Mouse (Mus musculus) liver (tissue): ENCODE data around the gene Nutf2.

Source experiments
- DNase-seq: peaks from one replicate; pipeline ENCODE4 v3.0.0-alpha.2; 2020; ENCODE audit warnings: mixed read lengths

Gene Nutf2

GRCm38 (mm10) chr8:105855248-105856167 is 4.9 kb upstream of the Nutf2 start:
- DNase-seq = peak; percentile 63

- DNase-seq = no peak
Measured at GRCm38 (mm10) chr8:105856168-105856835, 4.1 kb upstream of the Nutf2 start.

GRCm38 (mm10) chr8:105858495-105858894 is 1.9 kb upstream of the Nutf2 start:
- no peak for DNase-seq

- DNase-seq = peak; percentile 77
Measured at GRCm38 (mm10) chr8:105859314-105859713, 1.1 kb upstream of the Nutf2 start.

- peak; percentile 40 for DNase-seq
Measured at GRCm38 (mm10) chr8:105861951-105862350, 1.6 kb downstream of the Nutf2 start.

GRCm38 (mm10) chr8:105866364-105867029 is 6.1 kb downstream of the Nutf2 start:
- peak; percentile 36 for DNase-seq

GRCm38 (mm10) chr8:105874301-105874700 is 13.9 kb downstream of the Nutf2 start:
- no peak for DNase-seq

- DNase-seq = peak; percentile 86
Measured at GRCm38 (mm10) chr8:105880754-105881520, 20.6 kb downstream of the Nutf2 start, which contains the start of gene Edc4. Gene Edc4 (plus strand): TSS chr8:105880881.

GRCm38 (mm10) chr8:105889756-105890465 is 29.5 kb downstream of the Nutf2 start:
- no peak for DNase-seq

- DNase-seq = no peak
Measured at GRCm38 (mm10) chr8:105890870-105891269, 30.5 kb downstream of the Nutf2 start.

- no peak for DNase-seq
Measured at GRCm38 (mm10) chr8:105892432-105892831, 32.1 kb downstream of the Nutf2 start.

- DNase-seq = peak; percentile 70
Measured at GRCm38 (mm10) chr8:105893339-105893738, 33.0 kb downstream of the Nutf2 start, which contains the start of gene Nrn1l. Gene Nrn1l (plus strand): TSS chr8:105893567.

GRCm38 (mm10) chr8:105897801-105898480 is 37.6 kb downstream of the Nutf2 start:
- DNase-seq = no peak

GRCm38 (mm10) chr8:105900180-105900940 is 40.0 kb downstream of the Nutf2 start, which contains the start of gene Pskh1:
Gene Pskh1 (plus strand): TSS chr8:105900441.
- DNase-seq = peak; percentile 96

GRCm38 (mm10) chr8:105900941-105901616 is 40.7 kb downstream of the Nutf2 start:
- no peak for DNase-seq

- DNase-seq = no peak
Measured at GRCm38 (mm10) chr8:105919390-105919789, 59.0 kb downstream of the Nutf2 start.

GRCm38 (mm10) chr8:105925123-105925522 is 64.7 kb downstream of the Nutf2 start:
- DNase-seq = no peak
